Mouse (Mus musculus) embryonic facial prominence, embryonic 13.5 days (tissue): Measurements from ENCODE around the gene Atp8b2. TPM values are rescaled to one million over a fixed set of nuclear protein-coding genes. Genes with fewer than 3 reads are reported as not detected.

Experiments
- ATAC-seq: fragments of 200-750 bp; cut with Nextera tagmentation; 2 replicates; pipeline ENCODE4 v1.8.0; 2017; ENCODE audit warnings: low read depth; ENCODE audit not compliant: insufficient number of reproducible peaks, insufficient read depth, low FRiP score, low TSS enrichment
- H3K27ac ChIP-seq: fragments of 300-500 bp; sonication (generic); 2 replicates; pipeline ENCODE4 v1.5.1; 2015; ENCODE audit warnings: moderate library complexity, mild to moderate bottlenecking, inconsistent platforms
- H3K27me3 ChIP-seq: fragments of 300-500 bp; sonication (generic); 2 replicates; pipeline ENCODE4 v1.6.1; 2015; ENCODE audit warnings: mild to moderate bottlenecking, inconsistent platforms
- H3K36me3 ChIP-seq: fragments of 300-500 bp; sonication (generic); 2 replicates; pipeline ENCODE4 v1.6.1; 2015; ENCODE audit warnings: mild to moderate bottlenecking, inconsistent platforms
- H3K4me1 ChIP-seq: fragments of 300-500 bp; sonication (generic); 2 replicates; pipeline ENCODE4 v1.6.1; 2015; ENCODE audit warnings: inconsistent platforms
- H3K4me2 ChIP-seq: fragments of 300-500 bp; sonication (generic); 2 replicates; pipeline ENCODE4 v1.6.1; 2015; ENCODE audit warnings: moderate library complexity, mild to moderate bottlenecking, inconsistent platforms
- H3K4me3 ChIP-seq: fragments of 300-500 bp; sonication (generic); 2 replicates; pipeline ENCODE4 v1.5.1; 2015; ENCODE audit warnings: mild to moderate bottlenecking, inconsistent platforms
- H3K9ac ChIP-seq: fragments of 300-500 bp; sonication (generic); 2 replicates; pipeline ENCODE4 v1.6.1; 2015; ENCODE audit warnings: mild to moderate bottlenecking, inconsistent platforms
- H3K9me3 ChIP-seq: fragments of 300-500 bp; sonication (generic); 2 replicates; pipeline ENCODE4 v1.6.1; 2016; ENCODE audit warnings: inconsistent platforms
- WGBS: fragments of 180-500 bp; shearing (Covaris S2); methylation state at CpG from one replicate; pipeline ENCODE4 v1.1.7; 2015; ENCODE audit warnings: mixed read lengths; 5-methylcytosine and 5-hydroxymethylcytosine counted together
- polyA plus RNA-seq: library from polyadenylated mRNA; unstranded; fragments of >200 nt; fragmentation: Nextera tagmentation; extraction: Ambion mirVana; gene quantifications from 2 replicates; pipeline ENCODE4 v1.2.1, GENCODE M21; 2015

Gene Atp8b2
- polyA plus RNA-seq, 1 experiment from 2014 or later, result 17.8 TPM

DNA sequence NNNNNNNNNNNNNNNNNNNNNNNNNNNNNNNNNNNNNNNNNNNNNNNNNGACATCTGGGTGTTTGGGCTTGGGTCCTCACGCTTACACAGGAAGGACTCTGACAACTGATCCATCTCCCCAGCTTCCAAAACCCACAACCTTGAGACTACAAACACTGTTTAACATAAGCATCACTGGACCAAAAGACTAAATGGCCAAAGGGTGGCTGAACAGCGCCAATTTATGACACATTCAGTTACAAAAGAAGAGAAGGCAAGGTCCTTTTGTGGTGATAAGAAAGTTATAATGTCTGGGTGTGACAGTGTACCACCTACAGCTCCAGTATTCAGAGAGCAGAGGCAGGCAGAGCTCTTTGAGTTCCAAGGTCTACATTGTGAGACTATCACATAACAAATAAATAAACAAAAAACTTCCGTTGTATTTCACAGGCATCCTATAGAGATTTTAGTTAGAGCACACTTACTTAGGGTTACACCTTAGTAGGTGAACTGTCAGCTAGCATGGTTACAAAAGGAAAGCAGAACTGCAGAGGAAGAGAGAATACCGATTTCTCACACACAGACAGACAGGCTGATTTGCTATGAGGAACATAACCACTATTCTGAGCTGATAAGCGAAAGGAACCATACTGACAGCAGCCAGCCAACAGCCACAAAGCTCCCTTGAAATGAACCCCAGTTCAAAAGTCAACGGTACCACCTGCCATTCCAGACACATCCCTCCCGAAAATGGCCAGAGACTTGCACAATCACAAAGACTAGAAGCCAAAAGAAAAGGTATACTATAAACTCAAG lies 6.9 kb downstream of the Atp8b2 start:
- Histone ChIP-seq H3K27me3 (no peaks in the 10 kb centered on the region), H3K4me1 (peaks cover 19% of the 10 kb centered on the region), H3K9me3 (no peaks in the 10 kb centered on the region), H3K4me3 (no peak overlapping the region), H3K4me2 (no peak overlapping the region), H3K27ac (no peak overlapping the region), H3K36me3 (peaks cover 82% of the 10 kb centered on the region), H3K9ac (no peak overlapping the region)
- WGBS, result 93% methylated on average over 7 of the region's 7 CpGs
- no peak for ATAC-seq

DNA sequence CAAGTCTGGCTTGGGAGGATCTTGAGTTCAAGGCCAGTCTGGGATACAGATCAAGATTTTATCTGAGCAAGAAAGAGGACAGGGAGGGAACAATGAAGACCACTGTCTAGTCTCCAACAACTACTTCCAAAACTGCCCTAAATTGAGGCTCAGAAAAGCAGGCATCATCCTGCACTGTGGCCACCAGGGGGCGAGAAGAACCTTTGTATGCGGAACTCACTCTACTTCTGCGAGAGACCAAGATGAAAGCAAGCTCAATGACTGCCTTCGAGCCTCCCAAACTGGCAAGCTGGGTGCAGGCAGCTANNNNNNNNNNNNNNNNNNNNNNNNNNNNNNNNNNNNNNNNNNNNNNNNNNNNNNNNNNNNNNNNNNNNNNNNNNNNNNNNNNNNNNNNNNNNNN lies 9.9 kb downstream of the Atp8b2 start:
- H3K36me3 ChIP-seq, result peaks cover 100% of the 10 kb centered on the region
- no peak overlapping the region for H3K27ac ChIP-seq
- no peak overlapping the region for H3K9ac ChIP-seq
- ATAC-seq, result no peak
- no peaks in the 10 kb centered on the region for H3K4me1 ChIP-seq
- H3K9me3 ChIP-seq, result no peaks in the 10 kb centered on the region
- H3K4me2 ChIP-seq, result no peak overlapping the region
- no peaks in the 10 kb centered on the region for H3K27me3 ChIP-seq
- no peak overlapping the region for H3K4me3 ChIP-seq
- 2% methylated on average over 4 of the region's 4 CpGs for WGBS

DNA sequence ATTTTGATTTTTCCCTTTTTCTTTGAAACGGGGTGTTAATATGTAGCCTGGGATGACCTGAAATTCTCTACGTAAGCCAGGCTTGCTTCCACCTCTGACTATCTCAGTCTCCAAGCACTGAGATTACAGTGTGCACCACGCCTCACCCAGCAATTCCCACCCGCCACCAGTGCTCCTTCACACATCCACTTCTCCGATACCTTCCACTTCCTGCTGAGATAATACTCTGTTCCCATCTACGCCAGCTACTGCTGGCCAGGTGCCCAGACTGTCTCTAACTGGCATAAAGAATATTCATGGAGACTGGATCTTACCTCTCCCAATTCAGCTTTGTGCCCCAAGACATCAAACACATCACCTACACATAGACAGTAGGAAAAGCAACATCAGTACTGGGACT lies 14.7 kb downstream of the Atp8b2 start:
- Histone ChIP-seq H3K36me3 (peaks cover 99% of the 10 kb centered on the region), H3K9me3 (no peaks in the 10 kb centered on the region)
- WGBS, result 93% methylated on average over 6 of the region's 6 CpGs

DNA sequence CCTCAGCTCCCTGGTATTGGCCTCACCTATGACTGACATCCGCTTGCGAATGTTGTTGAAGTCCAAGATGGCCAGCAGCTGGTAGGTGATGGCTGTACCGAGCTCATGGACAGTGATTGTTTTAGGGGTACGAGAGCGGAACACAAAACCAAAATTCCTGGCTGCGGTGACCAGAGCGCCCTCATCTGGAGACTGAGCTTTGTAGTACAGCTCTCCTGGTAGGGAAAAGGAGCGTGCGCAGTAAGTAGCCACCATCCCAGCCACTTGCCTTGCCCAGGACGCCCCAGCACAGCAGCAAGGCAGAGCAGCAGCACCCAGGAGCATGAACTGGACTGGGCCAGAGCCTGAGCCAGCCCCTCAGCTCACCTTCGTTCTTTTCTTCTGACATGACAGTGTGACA lies 15.3 kb downstream of the Atp8b2 start:
- Histone ChIP-seq H3K4me3 (no peak overlapping the region), H3K9ac (no peak overlapping the region), H3K27me3 (no peaks in the 10 kb centered on the region), H3K27ac (no peak overlapping the region), H3K4me1 (no peaks in the 10 kb centered on the region), H3K4me2 (no peak overlapping the region), H3K9me3 (no peaks in the 10 kb centered on the region), H3K36me3 (peaks cover 99% of the 10 kb centered on the region)
- ATAC-seq, result no peak
- WGBS, result 87% methylated on average over 11 of the region's 11 CpGs

More for the DNA sequence above, 14.7 kb downstream of the Atp8b2 start:
- ATAC-seq, result no peak
- Histone ChIP-seq H3K4me1 (no peaks in the 10 kb centered on the region), H3K4me3 (no peak overlapping the region), H3K4me2 (no peak overlapping the region), H3K9ac (no peak overlapping the region), H3K27me3 (no peaks in the 10 kb centered on the region), H3K27ac (no peak overlapping the region)

DNA sequence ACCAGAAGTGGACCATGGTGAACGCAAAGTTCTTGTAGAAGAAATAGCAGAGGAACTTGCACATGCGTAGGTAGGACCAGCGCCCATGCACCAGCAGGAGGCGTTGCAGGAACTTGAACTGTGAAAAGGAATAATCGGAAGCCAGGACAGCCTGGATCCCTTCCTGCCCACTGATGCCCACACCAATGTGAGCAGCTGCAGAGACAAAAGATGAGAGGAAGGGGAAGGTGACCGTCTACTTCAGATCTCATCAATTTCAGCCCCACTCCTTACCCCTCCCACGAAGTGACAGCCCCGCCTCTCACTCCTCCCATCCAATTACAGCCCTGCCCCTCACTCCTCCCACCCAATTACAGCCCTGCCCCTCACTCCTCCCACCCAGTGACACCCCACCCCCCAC lies 18.3 kb downstream of the Atp8b2 start:
- no peak overlapping the region for H3K4me2 ChIP-seq
- ATAC-seq, result no peak
- H3K9ac ChIP-seq, result no peak overlapping the region
- 84% methylated on average over 8 of the region's 8 CpGs for WGBS
- no peaks in the 10 kb centered on the region for H3K27me3 ChIP-seq
- H3K4me3 ChIP-seq, result no peak overlapping the region
- peaks cover 99% of the 10 kb centered on the region for H3K36me3 ChIP-seq
- H3K9me3 ChIP-seq, result no peaks in the 10 kb centered on the region
- H3K4me1 ChIP-seq, result no peaks in the 10 kb centered on the region
- H3K27ac ChIP-seq, result no peak overlapping the region

DNA sequence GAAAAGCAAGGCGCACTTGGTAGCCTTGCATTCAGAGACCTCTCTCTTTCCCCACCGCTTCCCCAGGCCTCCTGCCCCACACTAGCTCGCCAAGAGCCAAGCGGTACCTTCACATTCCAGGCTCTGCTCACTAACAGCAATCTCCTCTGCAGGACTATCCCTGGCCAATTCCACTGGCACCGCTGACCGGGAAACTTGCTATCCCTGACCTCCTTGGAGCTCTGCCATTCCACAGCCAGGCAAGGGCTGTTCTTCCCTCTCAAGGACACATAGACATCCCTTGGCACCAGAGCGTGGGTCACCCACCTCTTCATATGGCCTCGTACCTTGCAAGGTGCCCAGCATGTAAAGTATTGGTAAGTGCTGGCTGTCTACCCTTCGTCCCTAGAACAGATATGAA lies 20.4 kb downstream of the Atp8b2 start:
- Histone ChIP-seq H3K9ac (no peak overlapping the region; the same call in 1 of the 2 replicates), H3K36me3 (peaks cover 96% of the 10 kb centered on the region), H3K27me3 (no peaks in the 10 kb centered on the region), H3K27ac (no peak overlapping the region), H3K4me1 (no peaks in the 10 kb centered on the region), H3K9me3 (no peaks in the 10 kb centered on the region), H3K4me3 (no peak overlapping the region), H3K4me2 (no peak overlapping the region)
- WGBS, result 94% methylated on average over 9 of the region's 9 CpGs
- no peak for ATAC-seq

DNA sequence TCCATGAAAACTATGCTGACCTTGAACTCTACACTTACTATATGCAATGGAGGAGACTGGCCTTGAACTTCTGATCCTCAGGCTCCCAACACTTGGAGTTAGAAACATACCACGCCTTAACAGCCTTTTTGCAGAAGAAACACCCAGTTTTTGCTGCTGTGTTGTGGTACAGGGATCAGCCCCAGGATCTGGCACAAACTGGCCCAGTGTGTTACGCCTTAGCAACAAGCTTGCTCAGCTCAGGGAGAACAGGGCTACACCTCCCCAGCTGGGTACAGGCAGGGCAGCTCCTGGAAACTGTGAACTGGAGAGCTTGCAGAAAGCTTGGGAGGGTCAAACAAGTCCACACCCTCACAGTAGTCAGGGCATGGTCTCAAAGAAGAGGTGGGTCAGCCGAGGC lies 26.8 kb downstream of the Atp8b2 start:
- no peak overlapping the region for H3K4me3 ChIP-seq
- 91% methylated on average over 3 of the region's 3 CpGs for WGBS
- H3K36me3 ChIP-seq, result peaks cover 56% of the 10 kb centered on the region

DNA sequence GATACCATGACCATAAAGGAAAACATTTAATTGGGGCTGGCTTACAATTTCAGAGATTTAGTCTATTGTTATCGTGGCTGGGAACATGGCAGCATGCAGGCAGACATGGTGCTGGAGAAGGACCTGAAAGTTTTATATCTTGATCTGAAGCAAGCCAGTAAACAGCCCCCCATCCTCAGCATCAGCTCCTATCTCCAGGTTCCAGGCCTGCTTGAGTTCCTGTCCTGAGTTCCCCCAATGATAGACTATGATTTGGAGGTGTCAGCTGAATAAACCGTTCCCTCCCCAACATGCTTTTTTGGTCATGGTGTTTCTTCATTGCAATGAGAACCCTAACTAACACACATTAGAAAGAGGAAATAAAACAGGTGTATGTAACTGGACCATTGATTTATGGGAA lies 30.4 kb downstream of the Atp8b2 start:
- Histone ChIP-seq H3K9me3 (no peaks in the 10 kb centered on the region), H3K9ac (no peak overlapping the region), H3K4me3 (no peak overlapping the region), H3K36me3 (peaks cover 24% of the 10 kb centered on the region), H3K4me1 (no peaks in the 10 kb centered on the region), H3K4me2 (no peak overlapping the region), H3K27me3 (no peaks in the 10 kb centered on the region), H3K27ac (no peak overlapping the region)
- no peak for ATAC-seq
- WGBS, result 85% methylated on average over 2 of the region's 2 CpGs

More for the DNA sequence above, 26.8 kb downstream of the Atp8b2 start:
- Histone ChIP-seq H3K27ac (no peak overlapping the region), H3K27me3 (no peaks in the 10 kb centered on the region), H3K9ac (no peak overlapping the region), H3K9me3 (no peaks in the 10 kb centered on the region), H3K4me1 (no peaks in the 10 kb centered on the region), H3K4me2 (no peak overlapping the region)
- no peak for ATAC-seq

DNA sequence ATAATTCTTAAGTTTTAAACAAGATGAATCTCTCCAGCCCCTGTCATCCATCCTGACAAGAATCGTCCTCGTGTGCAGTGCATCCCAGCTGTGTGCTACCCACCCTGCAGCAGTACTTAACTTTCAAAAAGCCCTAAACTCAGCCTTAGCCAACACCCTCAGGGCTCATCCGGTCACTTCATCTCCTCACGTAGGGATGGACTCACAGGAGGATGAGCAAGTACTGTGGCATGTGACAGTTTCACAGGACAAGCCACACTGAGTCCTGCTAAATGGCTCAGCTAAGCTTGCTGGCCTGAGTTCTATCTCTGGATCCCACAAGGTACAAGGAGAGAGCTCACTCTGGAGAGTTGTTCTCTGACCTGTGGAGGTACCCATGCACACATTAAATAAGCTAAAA lies 34.4 kb downstream of the Atp8b2 start:
- no peak for ATAC-seq
- Histone ChIP-seq H3K27me3 (no peaks in the 10 kb centered on the region), H3K4me1 (no peaks in the 10 kb centered on the region), H3K9ac (no peak overlapping the region), H3K9me3 (no peaks in the 10 kb centered on the region), H3K36me3 (no peaks in the 10 kb centered on the region), H3K4me3 (no peak overlapping the region), H3K27ac (no peak overlapping the region), H3K4me2 (no peak overlapping the region)
- 55% methylated on average over 4 of the region's 4 CpGs for WGBS

DNA sequence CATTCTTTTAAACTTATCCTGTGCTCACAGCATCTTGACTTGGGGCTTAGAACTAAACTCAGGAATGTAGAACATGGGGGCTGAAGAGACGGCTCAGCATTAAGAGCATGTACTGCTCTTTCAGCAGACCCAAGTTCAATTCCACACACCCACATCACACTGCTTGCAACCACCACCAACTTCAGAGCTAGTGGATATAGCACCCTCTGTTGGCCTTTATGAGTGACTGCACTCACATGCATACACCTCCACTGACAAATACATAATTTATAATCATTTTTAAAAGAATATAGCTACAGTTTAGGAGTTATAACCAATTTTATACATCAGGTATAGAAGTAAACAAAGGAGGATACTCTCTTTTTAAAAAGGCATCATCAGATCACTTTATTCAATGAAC lies 36.9 kb downstream of the Atp8b2 start:
- H3K9ac ChIP-seq, result no peak overlapping the region
- H3K36me3 ChIP-seq, result no peaks in the 10 kb centered on the region
- no peak overlapping the region for H3K4me3 ChIP-seq
- no peak for ATAC-seq
- H3K4me1 ChIP-seq, result no peaks in the 10 kb centered on the region
- H3K4me2 ChIP-seq, result no peak overlapping the region
- 93% methylated on average over 1 of the region's 1 CpGs for WGBS
- no peak overlapping the region for H3K27ac ChIP-seq
- H3K27me3 ChIP-seq, result no peaks in the 10 kb centered on the region
- H3K9me3 ChIP-seq, result no peaks in the 10 kb centered on the region

DNA sequence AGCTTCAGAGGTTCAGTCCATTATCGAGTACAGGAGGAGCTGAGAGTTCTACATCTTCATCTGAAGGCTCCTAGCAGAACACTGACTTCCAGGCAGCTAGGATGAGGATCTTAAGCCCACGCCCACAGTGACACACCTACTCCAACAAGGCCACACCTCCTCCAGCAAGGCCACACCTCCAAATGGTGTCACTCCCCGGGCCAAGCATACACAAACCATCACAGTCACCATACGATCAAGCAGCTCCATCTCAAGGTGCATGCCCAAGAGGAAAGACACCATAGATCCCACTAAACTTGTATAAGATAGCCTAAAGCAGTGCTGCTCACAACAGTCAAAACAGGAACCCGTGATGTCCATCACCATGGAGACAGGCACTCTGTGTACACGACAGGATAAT lies 42.6 kb downstream of the Atp8b2 start:
- 63% methylated on average over 6 of the region's 6 CpGs for WGBS
- H3K27ac ChIP-seq, result no peak overlapping the region
- no peak overlapping the region for H3K4me3 ChIP-seq
- 0 out of 2 replicates have a peak, but pooled peaks cover 3% of the 10 kb centered on the region for H3K27me3 ChIP-seq
- no peak overlapping the region for H3K9ac ChIP-seq
- no peaks in the 10 kb centered on the region for H3K36me3 ChIP-seq
- no peaks in the 10 kb centered on the region for H3K4me1 ChIP-seq
- ATAC-seq, result no peak
- no peak overlapping the region for H3K4me2 ChIP-seq
- no peaks in the 10 kb centered on the region for H3K9me3 ChIP-seq

DNA sequence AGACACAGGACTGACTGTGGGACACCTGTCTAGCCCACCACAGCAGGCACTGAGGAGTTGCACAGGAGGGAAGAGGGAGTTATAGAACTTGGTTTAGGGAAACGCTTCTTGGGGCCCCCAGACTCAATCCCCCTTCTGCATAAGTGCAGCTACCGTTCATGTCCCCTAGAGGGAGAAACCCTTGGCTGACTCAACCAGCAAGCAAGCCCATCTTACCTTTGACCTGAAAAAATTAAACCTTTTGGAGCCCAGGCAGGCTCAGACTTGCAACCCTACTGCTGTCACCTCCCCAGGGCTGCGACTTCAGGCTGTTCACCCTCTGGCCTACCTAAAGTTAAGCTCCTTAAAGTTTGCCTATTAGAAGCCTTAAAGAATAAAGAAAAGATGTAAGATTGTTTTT lies 45.9 kb downstream of the Atp8b2 start:
- no peak for ATAC-seq
- Histone ChIP-seq H3K27ac (no peak overlapping the region), H3K36me3 (no peaks in the 10 kb centered on the region), H3K4me1 (peaks cover 12% of the 10 kb centered on the region), H3K27me3 (peaks cover 33% of the 10 kb centered on the region), H3K4me3 (no peak overlapping the region), H3K4me2 (no peak overlapping the region), H3K9me3 (no peaks in the 10 kb centered on the region), H3K9ac (no peak overlapping the region)
- WGBS, result 48% methylated on average over 3 of the region's 3 CpGs
